Mouse (Mus musculus) stomach, embryonic 14.5 days (tissue): ENCODE data around the gene Melk. TPM values are rescaled to one million over a fixed set of nuclear protein-coding genes. Genes with fewer than 3 reads are reported as not detected.
A peak's percentile ranks its signal among the peaks of the same experiment; 100 is the strongest.

ENCODE experiments used
- ATAC-seq: fragments of 200-750 bp; cut with Nextera tagmentation; 2 replicates; pipeline ENCODE4 v1.8.0; 2017; ENCODE audit warnings: low read depth, moderate TSS enrichment; ENCODE audit not compliant: insufficient number of reproducible peaks, insufficient read depth, low FRiP score
- H3K27ac ChIP-seq: fragments of 300-500 bp; sonication (generic); 2 replicates; pipeline ENCODE4 v1.5.1; 2014; ENCODE audit warnings: mild to moderate bottlenecking, low read length, moderate library complexity, mixed read lengths
- H3K27me3 ChIP-seq: fragments of 300-500 bp; sonication (generic); 2 replicates; pipeline ENCODE4 v1.6.1; 2014; ENCODE audit warnings: low read length, control low read depth, mixed read lengths; ENCODE audit not compliant: control insufficient read depth, insufficient read depth
- H3K36me3 ChIP-seq: fragments of 300-500 bp; sonication (generic); 2 replicates; pipeline ENCODE4 v1.6.1; 2014; ENCODE audit warnings: mild to moderate bottlenecking, control low read depth, low read length, moderate library complexity, mixed read lengths; ENCODE audit not compliant: control insufficient read depth, insufficient read depth
- H3K4me1 ChIP-seq: fragments of 300-500 bp; sonication (generic); 2 replicates; pipeline ENCODE4 v1.6.1; 2014; ENCODE audit warnings: low read length, control low read depth, mixed read lengths; ENCODE audit not compliant: control insufficient read depth, insufficient read depth
- H3K4me2 ChIP-seq: fragments of 300-500 bp; sonication (generic); replicated peaks from 2 replicates; pipeline ENCODE4 v1.6.1; 2014; ENCODE audit warnings: low read depth, low read length, control low read depth
- H3K4me3 ChIP-seq: fragments of 300-500 bp; sonication (generic); 2 replicates; pipeline ENCODE4 v1.5.1; 2014; ENCODE audit warnings: low read depth, low read length, control low read depth
- H3K9ac ChIP-seq: fragments of 300-500 bp; sonication (generic); replicated peaks from 2 replicates; pipeline ENCODE4 v1.6.1; 2014; ENCODE audit warnings: low read depth, mild to moderate bottlenecking, control low read depth, low read length, moderate library complexity, mixed read lengths
- H3K9me3 ChIP-seq: fragments of 300-500 bp; sonication (generic); 2 replicates; pipeline ENCODE4 v1.6.1; 2016; ENCODE audit warnings: low read depth, low read length, control low read depth; ENCODE audit not compliant: control insufficient read depth
- WGBS: fragments of 180-500 bp; shearing (Covaris S2); extraction: QIAGEN DNeasy Blood & Tissue Kit; methylation state at CpG from one replicate; pipeline ENCODE4 v1.1.7; 2014; 5-methylcytosine and 5-hydroxymethylcytosine counted together
- polyA plus RNA-seq: library from polyadenylated mRNA; unstranded; fragments of >200 nt; fragmentation: Nextera tagmentation; extraction: Ambion mirVana; gene quantifications from 2 replicates; pipeline ENCODE4 v1.2.1, GENCODE M21; 2014

The Melk gene
- 38.8 and 39.8 TPM in 2 replicates for polyA plus RNA-seq

- Histone ChIP-seq H3K27me3 (no peaks in the 10 kb centered on the region), H3K36me3 (no peaks in the 10 kb centered on the region), H3K4me1 (peaks cover 9% of the 10 kb centered on the region), H3K4me2 (peak within 1 kb of the TSS; percentile 76), H3K4me3 (peak within 1 kb of the TSS; percentile 80), H3K9me3 (no peaks in the 10 kb centered on the region), H3K9ac (peak within 1 kb of the TSS; percentile 64), H3K27ac (peak within 1 kb of the TSS; percentile 62; the same call in 1 of the 2 replicates)
- WGBS, result under 1% methylated on average over 41 of the region's 41 CpGs
- ATAC-seq, result peak; percentile 90; the same call in 1 of the 2 replicates
Observed at GRCm38 (mm10) chr4:44300781-44301750, at the start of gene Melk. Gene Melk, plus strand, starts transcription at chr4:44300876.

- Histone ChIP-seq H3K4me2 (no peak overlapping the region), H3K27ac (no peak overlapping the region), H3K36me3 (no peaks in the 10 kb centered on the region), H3K27me3 (no peaks in the 10 kb centered on the region), H3K4me3 (no peak overlapping the region), H3K9me3 (no peaks in the 10 kb centered on the region), H3K9ac (no peak overlapping the region), H3K4me1 (peaks cover 5% of the 10 kb centered on the region)
- 79% methylated on average over 5 of the region's 5 CpGs for WGBS
- ATAC-seq, result no peak
Observed at GRCm38 (mm10) chr4:44251521-44251920, 49.2 kb upstream of the Melk start.

DNA sequence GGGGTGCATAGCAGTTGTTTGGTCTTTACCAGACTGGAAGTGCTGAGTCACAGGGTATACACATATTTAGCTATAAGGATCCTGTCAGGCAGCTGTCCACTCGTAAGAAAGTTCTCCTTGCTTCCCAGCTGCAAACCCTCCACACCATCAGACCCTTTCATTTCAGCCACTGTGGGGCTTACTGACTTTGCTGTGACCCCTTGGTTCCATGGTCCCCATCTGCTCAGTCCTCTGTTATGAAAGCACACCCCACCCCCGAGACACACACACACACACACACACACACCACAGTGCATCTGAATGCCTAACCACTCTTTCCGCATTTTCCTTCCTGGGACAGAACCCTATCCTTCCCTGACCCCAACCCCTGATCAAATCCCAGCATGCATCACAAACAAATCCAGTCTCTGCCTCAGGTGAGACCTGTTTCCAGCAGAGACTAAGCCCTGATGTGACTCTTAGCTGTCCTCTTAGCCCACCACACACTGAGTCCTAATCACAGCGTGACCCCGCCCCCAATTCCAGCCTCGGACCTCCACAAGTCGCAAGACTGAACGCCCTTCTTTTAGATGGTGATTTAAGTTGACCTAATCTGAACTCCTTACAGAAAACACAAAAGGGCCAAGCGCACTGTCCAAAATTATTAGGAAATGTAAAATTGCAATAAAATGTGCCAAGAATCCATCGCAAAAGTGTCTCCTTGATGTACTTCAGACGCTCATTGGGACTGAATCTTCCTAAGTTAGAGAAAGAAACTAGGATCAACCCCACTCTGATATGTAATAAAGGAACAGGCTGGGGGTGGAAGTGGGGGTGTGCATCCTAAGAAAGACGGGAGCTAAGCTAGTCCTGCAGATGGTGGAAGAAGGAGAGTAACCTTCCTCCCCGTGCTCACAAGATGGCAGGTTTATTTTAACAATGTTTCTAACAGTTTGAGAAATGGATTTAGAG, 48.4 kb upstream of the Melk start:
- H3K36me3 ChIP-seq, result no peaks in the 10 kb centered on the region
- WGBS, result 7% methylated on average over 13 of the region's 13 CpGs
- ATAC-seq, result no peak

GRCm38 (mm10) chr4:44253191-44253590, 47.5 kb upstream of the Melk start:
- Histone ChIP-seq H3K4me3 (no peak overlapping the region), H3K4me1 (no peaks in the 10 kb centered on the region), H3K9ac (no peak overlapping the region), H3K36me3 (no peaks in the 10 kb centered on the region), H3K27me3 (no peaks in the 10 kb centered on the region), H3K27ac (no peak overlapping the region), H3K9me3 (no peaks in the 10 kb centered on the region), H3K4me2 (no peak overlapping the region)
- 7% methylated on average over 6 of the region's 6 CpGs for WGBS
- no peak for ATAC-seq

More for the DNA sequence above, 48.4 kb upstream of the Melk start:
- no peak overlapping the region for H3K27ac ChIP-seq
- H3K4me1 ChIP-seq, result peaks cover 5% of the 10 kb centered on the region
- no peak overlapping the region for H3K4me2 ChIP-seq
- no peaks in the 10 kb centered on the region for H3K9me3 ChIP-seq
- no peak overlapping the region for H3K9ac ChIP-seq
- H3K27me3 ChIP-seq, result no peaks in the 10 kb centered on the region
- no peak overlapping the region for H3K4me3 ChIP-seq

DNA sequence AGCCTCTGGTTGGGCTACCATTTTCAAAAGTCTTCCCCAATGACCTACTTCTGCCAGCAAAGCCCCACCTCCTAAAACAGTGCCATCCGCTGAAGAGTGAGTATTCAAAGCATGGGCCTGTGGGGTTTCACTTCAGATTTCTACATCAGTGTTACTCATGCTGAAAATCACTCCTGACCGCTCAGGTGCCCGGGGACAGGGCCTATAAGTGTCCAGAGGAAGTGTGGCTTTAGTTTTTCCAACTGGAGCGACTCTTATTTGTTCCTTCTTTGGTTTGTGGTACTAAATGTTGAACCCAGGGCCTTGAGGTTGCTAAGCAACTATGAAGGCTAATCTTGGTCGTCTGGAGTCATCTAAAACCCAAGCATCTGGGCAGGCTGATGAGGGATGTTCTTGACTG, 46.1 kb upstream of the Melk start:
- no peaks in the 10 kb centered on the region for H3K4me1 ChIP-seq
- WGBS, result 71% methylated on average over 5 of the region's 5 CpGs
- H3K9me3 ChIP-seq, result no peaks in the 10 kb centered on the region
- H3K9ac ChIP-seq, result no peak overlapping the region
- no peak overlapping the region for H3K4me2 ChIP-seq
- no peak for ATAC-seq
- no peak overlapping the region for H3K27ac ChIP-seq
- H3K36me3 ChIP-seq, result no peaks in the 10 kb centered on the region
- no peak overlapping the region for H3K4me3 ChIP-seq
- no peaks in the 10 kb centered on the region for H3K27me3 ChIP-seq

DNA sequence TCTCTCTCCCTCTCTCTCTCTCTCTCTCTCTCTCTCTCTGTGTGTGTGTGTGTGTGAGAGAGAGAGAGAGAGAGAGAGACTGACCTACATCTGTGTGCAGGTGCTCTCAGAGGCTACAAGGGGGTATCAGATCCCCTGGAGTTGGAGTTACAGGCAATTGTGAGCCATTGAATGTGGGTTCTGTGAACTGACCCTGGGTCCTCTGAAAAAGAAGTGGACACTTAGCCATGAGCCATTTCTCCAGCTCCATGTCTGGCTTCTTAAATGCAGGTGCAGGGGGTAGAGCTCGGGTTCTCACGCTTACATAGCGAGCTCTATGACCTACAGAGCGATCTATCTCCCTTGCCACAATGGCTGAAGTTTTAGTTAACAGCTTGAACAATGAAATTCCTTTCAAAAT, 41.5 kb upstream of the Melk start:
- Histone ChIP-seq H3K9ac (no peak overlapping the region), H3K27ac (no peak overlapping the region), H3K4me1 (no peaks in the 10 kb centered on the region), H3K36me3 (no peaks in the 10 kb centered on the region), H3K27me3 (no peaks in the 10 kb centered on the region), H3K4me3 (no peak overlapping the region), H3K4me2 (no peak overlapping the region), H3K9me3 (no peaks in the 10 kb centered on the region)
- WGBS, result 63% methylated on average over 4 of the region's 4 CpGs
- no peak for ATAC-seq

- Histone ChIP-seq H3K36me3 (no peaks in the 10 kb centered on the region), H3K9ac (no peak overlapping the region), H3K4me1 (no peaks in the 10 kb centered on the region), H3K4me3 (no peak overlapping the region), H3K9me3 (no peaks in the 10 kb centered on the region), H3K4me2 (no peak overlapping the region), H3K27me3 (no peaks in the 10 kb centered on the region), H3K27ac (no peak overlapping the region)
- no peak for ATAC-seq
- 3% methylated on average over 10 of the region's 10 CpGs for WGBS
Observed at GRCm38 (mm10) chr4:44260244-44260643, 40.4 kb upstream of the Melk start.

GRCm38 (mm10) chr4:44265500-44265899, 35.2 kb upstream of the Melk start:
- no peak overlapping the region for H3K27ac ChIP-seq
- H3K27me3 ChIP-seq, result no peaks in the 10 kb centered on the region
- ATAC-seq, result no peak
- no peak overlapping the region for H3K4me2 ChIP-seq
- no peaks in the 10 kb centered on the region for H3K36me3 ChIP-seq
- H3K4me3 ChIP-seq, result no peak overlapping the region
- H3K4me1 ChIP-seq, result no peaks in the 10 kb centered on the region
- H3K9ac ChIP-seq, result no peak overlapping the region
- no peaks in the 10 kb centered on the region for H3K9me3 ChIP-seq
- WGBS, result 79% methylated on average over 3 of the region's 3 CpGs
